Mouse (Mus musculus): Measurements from ENCODE around the gene Dglucy. TPM values are rescaled to one million over a fixed set of nuclear protein-coding genes. Genes with fewer than 3 reads are reported as not detected.

Dglucy gene
- 10 to 100 TPM; 23.5 to 25.8 TPM for total RNA-seq (2021)

DNA sequence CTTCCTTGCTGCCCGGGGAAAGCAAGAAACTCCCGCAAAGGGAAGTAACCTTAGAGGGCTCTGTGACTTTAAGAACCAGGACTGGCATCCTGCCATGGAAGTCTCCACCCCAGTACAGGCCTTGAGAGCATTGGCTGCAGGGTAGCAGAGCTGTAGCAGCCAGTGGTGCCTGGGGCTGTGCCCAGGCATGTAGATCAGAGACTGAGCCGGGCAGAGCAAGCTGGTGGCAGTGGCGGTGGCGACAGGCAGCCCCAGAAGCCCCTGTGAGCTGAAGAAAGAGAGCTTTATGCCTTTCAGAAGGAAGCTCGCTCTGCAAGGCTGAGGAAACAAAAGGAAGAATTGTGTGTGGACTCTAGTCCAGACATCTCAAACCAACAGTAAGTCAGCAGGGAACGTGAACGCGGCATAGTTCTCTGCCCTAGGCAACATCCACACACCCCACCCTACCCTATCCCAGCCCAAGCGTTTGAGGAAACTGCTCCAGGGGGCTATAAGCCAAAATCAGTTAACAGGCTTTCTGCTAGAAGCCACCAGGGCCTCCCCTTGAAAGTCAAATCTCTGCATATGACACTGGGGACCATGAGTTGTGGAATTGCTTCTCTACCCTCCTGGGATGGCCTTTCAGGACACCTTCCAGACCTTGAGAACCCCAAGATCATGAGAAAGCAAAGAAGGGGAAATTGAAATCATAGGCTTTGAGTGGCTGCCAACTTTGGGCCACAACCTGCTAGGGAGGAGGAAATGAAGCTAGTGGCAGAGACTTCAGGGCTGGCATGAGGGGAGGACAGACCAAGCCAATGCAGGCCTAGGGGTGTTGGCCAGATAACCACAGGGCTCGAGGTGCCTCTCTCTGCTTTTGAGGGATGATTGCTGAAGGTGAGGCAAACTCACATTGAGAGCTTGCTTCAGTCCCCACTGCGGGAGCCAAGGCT is at the start of gene Dglucy:
TSS of gene Dglucy (plus strand) at position 124 of the 932 bp plus-strand sequence.
- intact Hi-C loops (cut with DNase I): loop anchor here (2.0 kb wide), 1 partner anchor 54 kb away; no protein-coding TSS in a partner anchor
- peak; percentile 96 for DNase-seq

GRCm38 (mm10) chr12:100735156-100735555 is 43.7 kb upstream of the Dglucy start:
- intact Hi-C loops (cut with DNase I): no loop called here
- no peak for DNase-seq

DNA sequence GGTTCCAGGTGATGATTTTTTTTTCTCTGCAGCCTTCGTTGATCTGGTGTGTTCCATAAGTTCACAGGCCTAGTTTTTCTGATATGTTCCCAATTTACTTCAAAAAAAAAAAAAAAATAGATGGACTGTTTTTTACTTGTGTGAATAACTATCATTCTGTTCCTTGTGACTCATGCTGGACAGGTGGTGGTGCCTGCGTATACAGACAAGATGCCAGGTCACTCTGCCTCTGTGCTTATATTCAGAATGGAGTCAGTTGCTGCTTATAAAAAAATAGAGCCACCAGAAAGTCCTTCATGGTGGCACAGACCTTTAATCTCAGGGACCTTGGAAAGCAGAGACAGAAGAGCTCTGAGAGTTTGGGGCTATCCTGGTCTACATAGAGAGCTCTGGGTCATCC is 43.3 kb upstream of the Dglucy start:
- no peak for DNase-seq
- intact Hi-C loops (cut with DNase I): no loop called here

- intact Hi-C loops (cut with DNase I): no loop called here
Measured at GRCm38 (mm10) chr12:100738498-100738897, 40.4 kb upstream of the Dglucy start.

DNA sequence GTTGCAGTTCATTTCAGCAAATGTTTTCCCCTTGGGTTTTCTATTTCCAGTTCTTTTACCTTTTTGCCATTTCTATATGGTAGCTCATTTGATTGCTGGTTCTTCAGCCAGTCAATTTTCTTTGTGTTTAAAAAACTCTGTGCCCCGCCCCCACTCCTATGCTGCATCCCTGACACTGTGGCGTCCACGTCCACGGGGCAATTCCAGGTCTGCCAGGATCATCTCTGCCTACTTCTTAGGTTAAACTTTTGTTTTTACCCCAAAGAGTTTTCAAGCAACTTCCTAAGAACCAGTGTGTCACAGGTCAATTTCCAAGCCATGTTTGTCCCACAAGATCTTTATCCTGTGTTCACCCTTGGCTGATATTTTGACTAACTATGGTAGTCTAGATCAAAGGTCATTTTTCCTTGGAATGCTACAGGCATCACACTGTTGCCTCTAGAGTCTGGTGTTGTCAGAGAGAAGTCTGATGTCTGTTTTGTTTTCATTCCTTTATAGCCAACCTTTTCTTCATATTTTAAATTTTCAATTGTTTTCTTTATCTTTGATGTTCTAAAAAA is 39.8 kb upstream of the Dglucy start:
- intact Hi-C loops (cut with DNase I): no loop called here
- no peak for DNase-seq

More at GRCm38 (mm10) chr12:100738498-100738897, 40.4 kb upstream of the Dglucy start:
- no peak for DNase-seq

- intact Hi-C loops (cut with DNase I): no loop called here
- no peak for DNase-seq
Measured at GRCm38 (mm10) chr12:100740313-100740712, 38.5 kb upstream of the Dglucy start.

DNA sequence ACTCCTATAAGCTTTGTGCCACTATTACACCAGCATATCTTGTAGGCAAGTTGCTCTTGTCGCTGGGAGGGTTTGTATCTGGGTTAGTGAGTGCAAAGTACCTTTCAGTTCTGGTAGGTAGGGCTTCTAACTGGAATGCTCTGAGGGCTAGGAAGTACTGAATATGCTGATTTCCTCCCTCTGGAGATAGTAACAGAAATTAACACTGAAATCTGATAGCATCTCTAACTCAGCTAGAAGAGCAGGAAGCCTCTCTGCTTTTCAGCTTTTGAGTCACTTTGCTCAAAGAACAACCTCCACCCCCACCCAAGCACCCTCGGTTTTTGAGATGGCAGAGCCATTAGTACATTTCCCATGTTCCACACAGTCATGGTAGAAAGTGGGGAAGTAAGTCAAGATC is 36.4 kb upstream of the Dglucy start:
- DNase-seq: no peak
- intact Hi-C loops (cut with DNase I): no loop called here

DNA sequence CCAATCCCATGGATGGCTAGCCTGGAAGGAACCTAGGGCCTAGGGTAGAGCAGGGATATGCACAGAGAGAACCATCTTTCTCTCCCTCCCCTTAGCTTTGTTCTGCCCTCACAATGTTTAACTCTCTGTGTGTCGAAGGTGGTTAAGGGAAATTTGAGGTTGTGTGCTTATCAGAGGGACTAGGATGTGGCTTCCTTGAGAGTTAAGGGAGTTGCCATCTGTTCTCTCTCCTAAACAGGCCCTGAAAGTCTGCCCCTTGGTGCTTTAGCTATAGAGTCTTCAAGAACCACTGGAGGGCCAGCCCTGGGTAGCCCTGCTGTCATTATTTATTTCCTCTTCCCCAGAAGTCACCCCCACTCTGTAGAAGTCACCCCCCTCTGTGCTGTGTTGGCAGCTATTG is 25.9 kb upstream of the Dglucy start:
- DNase-seq: no peak
- intact Hi-C loops (cut with DNase I): no loop called here

GRCm38 (mm10) chr12:100753716-100754115 is 25.1 kb upstream of the Dglucy start:
- DNase-seq: no peak
- intact Hi-C loops (cut with DNase I): no loop called here

DNA sequence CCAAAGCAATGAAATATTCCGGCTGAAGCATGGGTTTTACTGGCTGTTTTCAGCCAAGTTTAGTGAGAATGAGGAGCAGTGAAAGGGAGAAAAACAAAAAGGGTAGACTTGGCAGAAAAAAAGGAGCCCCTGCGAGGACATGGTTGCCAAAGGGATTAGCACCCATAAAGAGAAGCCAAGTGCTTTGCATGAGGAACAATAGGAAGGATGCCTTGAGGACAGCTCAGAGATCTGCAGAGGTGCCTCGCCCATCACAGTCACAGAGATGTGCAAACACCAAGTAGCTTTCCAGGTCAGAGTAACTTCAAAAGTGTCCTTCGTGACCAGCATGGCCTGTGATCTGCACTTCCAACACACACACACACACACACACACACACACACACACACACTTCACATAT is 21.4 kb upstream of the Dglucy start:
- intact Hi-C loops (cut with DNase I): no loop called here
- DNase-seq: no peak

DNA sequence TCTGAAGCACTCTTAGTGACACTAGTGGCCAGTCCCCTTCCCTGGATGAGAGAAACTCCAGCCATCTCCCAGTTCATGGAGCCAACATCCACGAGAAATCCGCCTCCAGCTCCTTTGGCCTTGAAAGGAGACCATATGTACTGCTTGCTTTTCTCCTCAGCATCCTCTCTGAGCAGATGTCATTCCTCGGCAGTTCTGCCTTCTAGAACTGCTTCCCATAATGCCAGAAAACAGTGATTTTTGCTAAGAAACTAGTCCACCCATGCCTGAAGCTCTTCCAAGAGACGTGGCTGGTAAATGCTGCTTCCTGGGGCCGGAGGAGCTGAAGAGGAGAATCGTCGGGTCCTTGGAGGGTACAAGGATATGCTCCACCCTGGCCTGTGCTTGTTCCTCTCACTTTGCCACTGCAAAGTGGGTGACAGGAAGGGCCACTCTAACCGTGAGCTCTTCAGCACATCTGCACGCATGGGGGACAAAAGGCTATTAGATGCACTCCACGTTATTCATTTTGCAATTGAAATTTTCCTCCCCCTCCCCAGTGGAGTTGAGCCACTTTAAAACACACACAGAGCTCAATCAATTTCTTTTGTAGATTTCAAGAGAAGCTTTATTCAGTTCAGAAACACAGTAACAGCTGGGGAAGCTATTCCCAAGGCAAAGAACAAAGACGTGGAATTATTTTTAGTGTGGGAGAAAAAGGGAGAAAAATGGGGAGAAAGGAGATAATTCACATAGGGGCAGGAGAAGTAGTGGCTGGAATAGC is 16.0 kb upstream of the Dglucy start:
- intact Hi-C loops (cut with DNase I): no loop called here

DNA sequence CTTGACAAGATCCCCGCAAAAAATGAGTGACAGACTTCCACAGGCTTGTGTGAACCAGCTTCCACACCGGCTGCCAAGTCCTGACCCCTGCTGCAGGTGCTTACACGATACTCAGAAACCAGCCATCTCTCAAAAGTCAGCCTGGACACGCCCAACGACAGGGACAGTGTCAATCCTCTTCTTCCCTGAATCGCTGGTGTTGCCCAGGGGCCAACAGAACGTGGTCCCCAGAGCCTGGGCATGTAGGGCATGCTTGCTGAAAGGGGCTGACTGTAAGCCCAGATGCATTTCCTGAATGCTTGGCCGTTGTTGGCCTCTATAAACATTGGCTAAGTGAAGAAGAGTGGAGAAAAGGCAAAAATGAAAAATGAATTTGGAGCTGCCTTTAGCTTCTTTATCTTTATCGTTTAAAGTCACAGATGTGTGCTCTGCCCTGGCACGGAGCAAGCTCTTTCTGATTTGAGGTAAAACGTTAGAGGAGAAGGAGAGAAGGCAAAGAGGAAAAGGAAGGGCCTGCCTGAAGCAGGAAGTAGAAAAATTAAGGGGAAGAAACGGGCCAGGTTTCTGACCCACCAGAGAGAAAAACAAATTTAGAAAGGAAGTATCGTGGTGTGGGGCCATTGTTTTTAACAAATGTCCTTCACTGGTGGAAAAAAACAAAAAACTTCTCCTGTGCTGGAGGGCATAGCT is 14.4 kb upstream of the Dglucy start:
- DNase-seq: no peak
- intact Hi-C loops (cut with DNase I): no loop called here

More for the DNA sequence above, 16.0 kb upstream of the Dglucy start:
- DNase-seq: no peak

DNA sequence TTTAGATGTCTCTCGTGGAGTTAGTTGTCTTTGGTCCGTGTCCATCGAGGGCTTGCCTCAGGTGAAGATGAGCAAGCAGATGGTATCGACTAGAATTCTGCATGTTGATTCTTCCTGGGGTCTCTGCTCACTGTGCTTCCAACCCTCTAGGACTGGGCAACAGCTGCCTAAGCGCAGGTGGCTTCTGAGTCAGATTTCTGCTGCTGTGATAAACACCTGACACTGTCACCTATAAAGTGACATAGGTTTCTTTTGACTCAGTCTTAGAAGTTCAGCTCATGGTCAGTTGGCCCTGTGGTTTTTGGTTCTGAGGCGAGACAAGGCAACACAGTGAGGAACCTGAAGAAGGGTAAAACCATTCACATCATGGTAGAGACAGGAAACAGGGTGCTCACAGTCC is 9.0 kb upstream of the Dglucy start:
- intact Hi-C loops (cut with DNase I): no loop called here
- DNase-seq: no peak

DNA sequence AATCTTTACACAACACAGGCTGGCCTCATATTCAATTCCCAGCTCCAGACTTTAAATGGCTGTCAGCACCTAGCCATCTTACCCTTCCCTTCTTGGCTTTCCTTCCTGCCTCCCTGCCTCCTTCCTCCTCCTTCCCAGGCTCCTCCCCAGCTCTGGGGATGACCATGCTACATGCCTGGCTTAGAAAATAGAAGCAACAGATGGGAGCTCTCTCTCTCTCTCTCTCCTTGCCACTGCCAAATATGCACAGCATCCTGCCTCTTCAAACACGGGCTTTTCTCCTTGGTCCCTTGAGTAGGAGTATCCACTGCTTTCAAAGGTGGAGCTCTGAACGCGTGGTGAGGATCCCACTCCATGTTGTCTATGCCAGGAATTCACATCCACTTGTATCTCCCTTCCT is 8.1 kb upstream of the Dglucy start:
- intact Hi-C loops (cut with DNase I): no loop called here
- DNase-seq: no peak

- peak; percentile 56 to 60 for DNase-seq
- intact Hi-C loops (cut with DNase I): no loop called here
Measured at GRCm38 (mm10) chr12:100772230-100772984, 6.5 kb upstream of the Dglucy start.

GRCm38 (mm10) chr12:100774756-100775155 is 4.1 kb upstream of the Dglucy start:
- peak; percentile 35 to 49 for DNase-seq
- intact Hi-C loops (cut with DNase I): no loop called here

- intact Hi-C loops (cut with DNase I): no loop called here
- DNase-seq: no peak
Measured at GRCm38 (mm10) chr12:100775291-100775690, 3.6 kb upstream of the Dglucy start.

DNA sequence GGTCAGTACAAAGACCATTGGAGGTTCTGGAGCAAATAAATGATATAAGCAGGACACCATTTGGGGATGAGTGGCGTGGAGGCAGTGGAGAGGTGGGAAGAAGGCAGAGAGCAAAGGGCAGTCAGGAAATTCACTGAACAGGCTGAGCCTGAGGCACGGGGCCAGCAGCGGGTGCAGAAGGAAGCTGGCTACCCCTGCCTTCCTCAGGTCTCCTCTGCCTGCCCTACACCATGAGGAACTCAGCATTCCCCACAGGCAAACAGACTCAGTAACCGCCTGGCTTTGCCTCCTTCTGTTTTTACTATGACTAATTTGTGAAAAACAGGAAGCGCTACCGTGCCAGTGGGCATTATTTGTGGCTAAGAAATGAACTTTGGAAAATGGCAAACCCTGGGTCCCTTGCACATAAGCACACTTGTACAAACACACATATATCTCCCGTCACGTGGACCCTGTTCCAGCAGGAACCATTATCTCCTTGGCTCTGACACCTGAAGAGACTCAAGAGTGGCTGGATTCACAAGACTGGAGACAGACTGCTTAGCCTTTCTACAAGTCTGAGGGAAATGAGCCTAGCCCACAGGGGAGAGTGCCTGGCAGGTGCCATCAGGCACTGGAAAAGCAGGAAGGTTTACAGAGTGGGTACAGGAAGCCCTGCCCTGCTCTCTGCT is 2.8 kb upstream of the Dglucy start:
- DNase-seq: no peak
- intact Hi-C loops (cut with DNase I): no loop called here

DNA sequence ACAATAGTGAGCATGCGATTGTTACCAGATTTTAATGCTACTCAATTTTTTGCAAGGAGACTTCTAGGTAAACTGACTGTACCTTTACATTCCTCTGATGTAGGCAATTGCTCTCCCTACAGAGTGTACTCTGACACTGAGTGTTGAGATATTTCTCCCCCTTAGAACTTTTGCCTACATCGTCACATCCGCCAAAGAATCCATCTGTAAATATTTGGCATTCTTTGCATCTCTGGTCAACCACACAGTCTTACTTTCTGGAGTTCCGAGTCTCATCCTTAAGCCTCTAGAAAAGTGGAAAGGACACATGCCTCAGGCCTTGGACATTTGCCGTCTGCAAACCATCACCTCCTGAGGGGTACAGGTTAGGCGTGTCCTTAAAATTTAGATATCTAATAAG is 1.9 kb upstream of the Dglucy start:
- no peak for DNase-seq
- intact Hi-C loops (cut with DNase I): no loop called here
